Mouse (Mus musculus): Measurements from ENCODE around the gene Fsd1l. TPM values are rescaled to one million over a fixed set of nuclear protein-coding genes. Genes with fewer than 3 reads are reported as not detected.

The Fsd1l gene
- 1.2 and 2.1 TPM in 2 replicates for polyA plus RNA-seq (2012; rRNA removed; ENCODE audit: low replicate concordance)

GRCm38 (mm10) chr4:53631316-53632010, at the start of gene Fsd1l:
Gene Fsd1l (plus strand): TSS chr4:53631471.

GRCm38 (mm10) chr4:53713704-53714050, 82.4 kb downstream of the Fsd1l start, which contains the start of gene Fktn:
Gene Fktn (plus strand): TSS chr4:53713998.

Other genes starting within 250 kb of the Fsd1l start
- gene Slc44a1, start 191.1 kb upstream of the Fsd1l start, polyA plus RNA-seq (2012; rRNA removed; ENCODE audit: low replicate concordance) = 45.8 and 68.6 TPM in 2 replicates
- 6.8 and 8.2 TPM in 2 replicates for gene Fktn, start 82.5 kb downstream of the Fsd1l start, polyA plus RNA-seq (2012; rRNA removed; ENCODE audit: low replicate concordance)
- 0.06 and 0.15 TPM in 2 replicates for gene Tal2, start 148.2 kb downstream of the Fsd1l start, polyA plus RNA-seq (2012; rRNA removed; ENCODE audit: low replicate concordance)
- gene Tmem38b, start 194.6 kb downstream of the Fsd1l start, polyA plus RNA-seq (2012; rRNA removed; ENCODE audit: low replicate concordance) = 7.7 and 10.6 TPM in 2 replicates

Data from subcutaneous adipose tissue, adult 2 months (tissue).